Mouse (Mus musculus) G1E (cell line): ENCODE measurements at regions not wholly inside any gene's neighbourhood (a gene's known extent, or its start where the extent isn't known, plus 50 kb on each side); places are given as distances from the start of the nearest gene placed in this dataset.

ENCODE experiments used
- CTCF ChIP-seq: IDR thresholded peaks from 2 replicates; pipeline ENCODE4 v1.5.1; 2012; ENCODE audit warnings: low read depth, low read length, inconsistent platforms, mixed read lengths
- GATA1 ChIP-seq: IDR thresholded peaks from 2 replicates; pipeline ENCODE4 v1.6.1; 2012; ENCODE audit warnings: borderline replicate concordance, low read length, inconsistent platforms, mixed read lengths
- GATA2 ChIP-seq: IDR thresholded peaks from 2 replicates; pipeline ENCODE4 v1.6.1; 2012; ENCODE audit warnings: low read depth, low read length, inconsistent platforms, borderline replicate concordance
- TAL1 ChIP-seq: conservative IDR thresholded peaks from 2 replicates; pipeline ENCODE4 v1.6.1; 2012; ENCODE audit warnings: low read depth, low read length, inconsistent platforms, mixed read lengths

DNA sequence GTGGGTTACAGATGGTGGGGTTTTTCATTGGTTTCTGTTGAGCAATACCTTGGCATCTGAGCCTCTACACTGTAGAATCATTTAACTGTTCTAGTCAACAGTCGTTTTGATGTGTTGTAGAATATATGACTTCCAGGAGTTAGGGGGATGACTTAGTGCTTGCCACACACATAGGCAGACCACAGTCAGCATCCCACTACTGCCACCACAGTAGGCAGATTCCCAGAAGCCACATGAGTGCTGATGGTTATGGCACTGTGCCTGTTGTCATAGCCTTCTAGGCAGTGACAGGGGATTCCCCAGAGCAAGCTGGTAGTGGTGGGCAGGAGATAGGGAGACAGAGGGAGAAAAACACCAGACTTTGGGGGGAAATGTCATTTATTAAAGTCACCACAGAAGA lies 86.8 kb upstream of the Mgat5 start:
- TF ChIP-seq CTCF (no peak), GATA1 (no peak), GATA2 (no peak), TAL1 (no peak)
